Mouse (Mus musculus) brain, embryonic 14.5 days (tissue): Measurements from ENCODE around the gene Hoxa13.

ENCODE experiments used
- CTCF ChIP-seq: fragments of 200-500 bp; IDR thresholded peaks from 2 replicates; pipeline ENCODE4 v1.5.1; 2012; ENCODE audit warnings: inconsistent platforms, mild to moderate bottlenecking, moderate library complexity, borderline replicate concordance; ENCODE audit not compliant: insufficient read depth, insufficient read length; ENCODE audit errors: extremely low read depth
- POLR2A ChIP-seq: fragments of 200-500 bp; IDR thresholded peaks from 2 replicates; pipeline ENCODE4 v1.6.1; 2012; ENCODE audit warnings: mild to moderate bottlenecking, inconsistent platforms, borderline replicate concordance; ENCODE audit not compliant: poor library complexity, insufficient read depth, insufficient read length, severe bottlenecking; ENCODE audit errors: extremely low read depth

DNA sequence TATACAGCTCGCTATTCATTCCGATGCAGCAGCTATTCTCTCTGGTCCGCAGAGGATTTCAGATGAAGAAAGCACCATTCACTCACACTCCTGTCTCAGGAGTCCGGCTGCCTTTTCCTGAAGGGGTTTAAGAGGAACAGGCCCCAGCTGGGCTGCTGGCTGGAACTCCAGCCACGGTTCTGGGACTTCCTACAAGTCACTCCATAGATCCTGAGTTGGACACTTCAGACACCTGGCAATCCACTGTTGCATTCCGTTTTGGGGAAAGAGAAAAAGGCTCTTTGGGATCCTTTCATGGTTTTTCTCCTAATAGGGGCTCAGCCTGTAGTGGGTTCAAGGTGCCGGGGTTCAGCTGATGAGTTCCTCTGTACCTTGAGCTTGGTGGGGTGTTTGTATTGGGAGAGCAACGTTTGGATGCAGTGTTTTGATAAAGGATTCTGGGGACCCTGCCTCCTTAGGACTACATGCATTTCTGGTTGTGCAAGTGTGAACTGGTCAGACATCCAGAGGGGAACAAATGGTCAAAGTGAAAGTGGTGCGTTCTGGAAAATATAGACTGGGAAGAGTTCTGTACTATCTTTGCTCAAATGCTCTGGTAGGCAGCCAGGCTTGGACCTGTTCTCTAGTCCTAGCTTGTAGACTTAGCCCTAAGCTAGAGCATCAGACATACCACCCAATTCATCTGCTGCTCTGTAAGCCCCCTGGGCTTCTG, 1.2 kb upstream of the Hoxa13 start:
- no peak for TF ChIP-seq CTCF
- TF ChIP-seq POLR2A, result no peak
